Comparison of ENCODE assay signal across 25 mouse cellular contexts in genomic region chr4:145366301-145366700, GRCm38 (mm10). TPM values are rescaled to one million over a fixed set of nuclear protein-coding genes. Genes with fewer than 3 reads are reported as not detected.
"Had no signal": no experiment of that assay in that cellular context is flagged by ENCODE, and none has a peak within 500 bp of the region (broad histone marks: within the 10 kb centered on the region; RNA-seq: fewer than 3 reads in every experiment).

No protein-coding gene starts in this region.

- H3K4me2 ChIP-seq: kidney, embryonic 15.5 days; limb, embryonic 12.5 days; limb, embryonic 15.5 days; liver, embryonic 11.5 days; lung, embryonic 14.5 days; midbrain, embryonic 12.5 days; midbrain, embryonic 15.5 days; neural tube, embryonic 12.5 days; neural tube, embryonic 15.5 days; stomach, embryonic 15.5 days had no signal

- H3K36me3 ChIP-seq: kidney, embryonic 15.5 days; limb, embryonic 12.5 days; limb, embryonic 15.5 days; midbrain, embryonic 12.5 days; midbrain, embryonic 15.5 days; neural tube, embryonic 12.5 days; neural tube, embryonic 15.5 days; stomach, embryonic 15.5 days had no signal

- DNase-seq: kidney, adult 11 months; kidney, adult 8-10 months; kidney, postnatal 14 days; layer of hippocampus, adult 9-11 months; layer of hippocampus, postnatal 36 days; left cerebral cortex, postnatal 4 days; liver, postnatal 0 days; lung, embryonic 14.5 days; retina, postnatal 1 day; right cerebral cortex, postnatal 25 days; spleen, adult 18-20 months had no signal

- H3K4me1 ChIP-seq: kidney, embryonic 15.5 days; limb, embryonic 12.5 days; limb, embryonic 15.5 days; midbrain, embryonic 12.5 days; midbrain, embryonic 15.5 days; neural tube, embryonic 12.5 days; neural tube, embryonic 15.5 days; stomach, embryonic 15.5 days had no signal

- H3K27me3 ChIP-seq: kidney, embryonic 15.5 days; limb, embryonic 12.5 days; limb, embryonic 15.5 days; midbrain, embryonic 12.5 days; midbrain, embryonic 15.5 days; neural tube, embryonic 12.5 days; neural tube, embryonic 15.5 days; stomach, embryonic 15.5 days had no signal

- H3K9ac ChIP-seq: kidney, embryonic 15.5 days; limb, embryonic 12.5 days; limb, embryonic 15.5 days; liver, embryonic 14.5 days; liver, postnatal 0 days; lung, embryonic 14.5 days; midbrain, embryonic 12.5 days; midbrain, embryonic 15.5 days; neural tube, embryonic 12.5 days; neural tube, embryonic 15.5 days; stomach, embryonic 15.5 days had no signal

- H3K27ac ChIP-seq: kidney, embryonic 15.5 days; layer of hippocampus, adult 2 months; limb, embryonic 12.5 days; limb, embryonic 15.5 days; liver, embryonic 14.5 days; macrophage; midbrain, embryonic 12.5 days; midbrain, embryonic 15.5 days; neural tube, embryonic 12.5 days; neural tube, embryonic 15.5 days; stomach, embryonic 15.5 days had no signal

- H3K4me3 ChIP-seq: kidney, embryonic 15.5 days; layer of hippocampus, adult 2 months; limb, embryonic 12.5 days; limb, embryonic 15.5 days; midbrain, embryonic 12.5 days; midbrain, embryonic 15.5 days; neural tube, embryonic 12.5 days; neural tube, embryonic 15.5 days; stomach, embryonic 15.5 days had no signal

- ATAC-seq: liver, postnatal 0 days; lung, postnatal 0 days; midbrain, embryonic 15.5 days had no signal

- H3K9me3 ChIP-seq: kidney, embryonic 15.5 days; limb, embryonic 12.5 days; limb, embryonic 15.5 days; midbrain, embryonic 12.5 days; midbrain, embryonic 15.5 days; neural tube, embryonic 12.5 days; neural tube, embryonic 15.5 days; stomach, embryonic 15.5 days had no signal

RNA-seq across cellular contexts. Expression of gene Tnfrsf8, which starts 51.3 kb away (rescaled TPM):
- polyA plus RNA-seq: intestine, embryonic 14.5 days; liver, embryonic 11.5 days; midbrain, embryonic 12.5 days had no signal
